Mouse (Mus musculus): ENCODE results near the gene Susd6.
"Not testable (repeated sequence)": the region's sequence is repeated elsewhere in the genome, so short reads cannot be mapped to it uniquely, and the experiment has no call there.

Susd6 gene

DNA sequence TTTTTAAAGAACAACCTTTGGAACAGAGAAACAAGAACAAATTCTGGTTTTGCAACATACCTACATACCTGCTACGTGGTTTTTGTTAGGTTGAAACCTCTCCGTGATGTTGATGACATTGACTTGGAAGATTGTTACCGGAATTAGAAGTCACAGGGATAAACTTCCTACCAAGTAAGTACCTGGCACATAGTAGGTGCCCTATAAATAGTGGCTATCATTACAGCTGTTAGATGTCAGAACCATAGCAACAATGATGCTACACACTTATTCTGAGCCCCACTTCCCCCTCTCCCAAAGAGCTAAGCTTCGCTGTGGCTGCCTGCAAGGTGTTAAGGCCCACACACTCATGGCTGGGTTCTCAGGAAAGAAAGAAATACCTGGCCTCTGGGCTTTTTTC lies 4.7 kb upstream of the Susd6 start:
- no peak for DNase-seq (ENCODE audit: low spot score)

GRCm38 (mm10) chr12:80786591-80786990 lies 3.7 kb upstream of the Susd6 start:
- no peak for DNase-seq (ENCODE audit: low spot score)

DNA sequence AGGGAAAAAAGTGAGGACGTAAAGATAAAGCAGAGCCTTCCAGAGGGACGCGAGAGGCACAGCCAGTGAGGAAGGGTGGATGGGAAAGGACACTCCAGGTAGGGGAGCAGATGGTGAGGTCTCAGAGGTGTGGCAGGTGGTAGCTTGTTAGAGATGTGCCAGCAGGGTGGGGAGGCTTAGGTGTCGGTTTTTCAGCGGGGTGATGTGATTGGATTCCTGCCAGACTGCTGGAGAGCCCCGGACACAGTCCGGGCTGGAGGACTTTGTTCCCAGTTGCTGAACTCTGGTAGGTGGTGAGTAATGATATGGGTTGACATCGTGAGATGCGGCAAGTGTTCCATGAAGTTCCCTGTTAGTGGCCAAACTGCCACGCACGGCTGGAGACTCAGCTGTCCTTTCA lies 2.7 kb upstream of the Susd6 start:
- DNase-seq (ENCODE audit: low spot score), result no peak

GRCm38 (mm10) chr12:80788188-80788587 lies 2.1 kb upstream of the Susd6 start:
- DNase-seq (ENCODE audit: low spot score), result no peak

- DNase-seq (ENCODE audit: low spot score), result not testable (repeated sequence)
Measured at GRCm38 (mm10) chr12:80789276-80789675, 1.0 kb upstream of the Susd6 start.

DNA sequence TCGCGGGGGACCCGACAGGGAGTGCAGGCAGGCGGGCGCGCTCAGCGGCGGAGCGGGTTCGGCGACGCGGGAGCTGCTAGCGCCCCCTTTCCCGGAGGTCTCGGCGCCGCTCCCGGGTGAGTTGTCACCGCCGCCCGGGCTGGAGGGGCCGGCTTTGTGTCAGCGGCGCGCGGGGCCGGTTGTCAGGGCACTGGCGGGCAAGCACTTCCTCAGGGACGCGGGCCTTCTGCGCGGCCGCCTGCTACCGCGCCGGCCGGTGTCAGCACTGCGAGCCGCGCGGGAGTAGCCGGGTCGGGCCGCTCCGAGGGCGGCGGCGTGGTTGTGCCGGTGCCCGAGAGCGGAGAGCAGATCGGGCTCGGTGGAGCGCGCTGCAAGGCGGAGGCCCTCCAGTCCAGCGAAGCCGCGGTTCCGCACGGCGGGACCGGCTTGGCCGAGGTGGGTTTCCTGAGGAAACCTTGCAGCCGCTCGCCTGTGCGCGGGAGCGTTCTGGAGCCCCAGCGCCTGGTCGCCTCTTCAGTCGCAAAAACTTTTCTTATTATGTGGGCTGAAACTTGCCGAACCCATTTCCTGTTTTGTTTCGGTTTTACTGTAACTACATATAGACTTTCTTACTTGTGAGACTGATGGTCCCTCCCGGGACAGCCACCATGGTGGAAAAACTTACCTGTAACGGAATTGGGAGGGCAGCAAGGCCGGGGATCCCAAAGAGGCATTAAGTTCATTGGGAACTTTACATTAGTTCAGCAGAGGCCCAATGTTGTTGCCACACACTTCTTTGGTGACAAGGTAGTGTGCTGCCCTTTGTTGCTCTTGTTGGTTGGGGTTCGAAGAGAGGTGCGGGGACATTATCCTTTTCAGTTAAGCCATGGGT lies 625 bp downstream of the Susd6 start:
- DNase-seq (ENCODE audit: low spot score), result peak; percentile 34

GRCm38 (mm10) chr12:80791571-80792444 lies 1.5 kb downstream of the Susd6 start:
- DNase-seq (ENCODE audit: low spot score), result peak; percentile 56

- no peak for DNase-seq (ENCODE audit: low spot score)
Measured at GRCm38 (mm10) chr12:80792867-80793266, 2.6 kb downstream of the Susd6 start.

- no peak for DNase-seq (ENCODE audit: low spot score)
Measured at GRCm38 (mm10) chr12:80793535-80793934, 3.2 kb downstream of the Susd6 start.

DNA sequence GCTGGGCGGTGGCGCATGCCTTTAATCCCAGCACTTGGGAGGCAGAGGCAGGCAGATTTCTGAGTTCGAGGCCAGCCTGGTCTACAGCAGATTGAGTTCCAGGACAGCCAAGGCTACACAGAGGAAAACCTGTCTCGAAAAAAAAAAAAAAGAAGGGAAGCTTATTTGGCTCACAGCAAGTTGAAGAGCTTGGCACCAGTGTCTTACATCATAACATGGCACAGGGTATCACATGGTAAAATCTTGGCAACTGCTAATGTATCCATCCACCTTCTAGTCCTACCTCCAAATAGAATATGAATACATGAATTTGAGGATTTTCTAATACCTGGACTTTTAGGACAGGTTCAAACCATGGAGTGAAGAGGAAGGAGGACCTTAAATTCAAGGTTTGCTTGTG lies 4.2 kb downstream of the Susd6 start:
- DNase-seq (ENCODE audit: low spot score), result no peak

GRCm38 (mm10) chr12:80794935-80795785 lies 4.8 kb downstream of the Susd6 start:
- DNase-seq (ENCODE audit: low spot score), result no peak

GRCm38 (mm10) chr12:80798271-80798670 lies 8.0 kb downstream of the Susd6 start:
- DNase-seq (ENCODE audit: low spot score), result peak; percentile 39

DNA sequence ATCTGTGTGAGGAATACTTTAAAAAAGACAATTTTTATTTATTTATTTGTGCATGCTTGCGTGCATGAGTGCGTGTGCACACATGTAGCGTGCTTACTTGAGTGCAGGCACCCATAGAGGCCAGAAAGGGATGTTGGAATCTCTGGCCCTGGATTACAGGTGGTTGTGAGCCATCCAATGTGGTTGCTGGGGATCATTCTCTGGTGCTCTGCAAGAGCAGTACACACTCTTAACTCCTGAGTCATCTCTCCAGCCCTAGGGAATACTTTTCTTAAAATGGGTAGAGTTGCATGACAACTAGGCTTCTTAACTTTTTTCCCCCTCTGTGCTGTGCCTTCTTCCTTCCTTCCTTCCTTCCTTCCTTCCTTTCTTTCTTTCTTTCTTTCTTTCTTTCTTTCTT lies 9.8 kb downstream of the Susd6 start:
- DNase-seq (ENCODE audit: low spot score), result no peak

- no peak for DNase-seq (ENCODE audit: low spot score)
Measured at GRCm38 (mm10) chr12:80801443-80801842, 11.1 kb downstream of the Susd6 start.

- DNase-seq (ENCODE audit: low spot score), result no peak
Measured at GRCm38 (mm10) chr12:80803924-80804323, 13.6 kb downstream of the Susd6 start.

- DNase-seq (ENCODE audit: low spot score), result no peak
Measured at GRCm38 (mm10) chr12:80804861-80805428, 14.6 kb downstream of the Susd6 start.

DNA sequence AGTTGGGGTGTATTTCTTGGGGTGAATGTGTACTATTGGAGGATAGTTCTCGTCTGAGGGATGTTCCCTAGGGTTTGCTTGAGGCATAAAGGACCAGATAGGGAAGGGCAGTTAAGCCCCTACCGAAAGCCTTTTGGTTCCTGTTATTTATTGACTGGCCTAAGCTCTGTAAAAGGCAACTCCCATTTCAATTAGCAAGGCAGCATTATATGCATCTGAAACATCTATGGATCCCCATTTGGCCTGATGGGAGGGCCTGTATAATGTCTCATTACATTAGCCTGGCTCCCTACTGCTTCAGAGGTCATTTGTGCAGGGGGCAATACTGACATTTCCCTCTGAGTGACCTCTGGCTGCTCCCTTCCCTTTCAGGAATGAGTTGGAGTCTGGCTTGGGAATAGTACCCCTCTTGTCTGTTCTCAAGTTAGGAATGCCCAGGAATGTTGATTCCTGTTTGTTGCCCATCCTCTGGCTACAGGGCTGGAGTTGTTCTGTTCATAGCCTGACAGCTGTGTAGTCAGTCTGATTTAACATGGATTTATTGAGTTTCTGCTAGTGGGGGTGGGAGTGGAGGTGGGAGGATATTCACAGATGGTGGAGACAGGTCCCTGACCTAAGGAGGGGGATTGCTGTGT lies 17.3 kb downstream of the Susd6 start:
- DNase-seq (ENCODE audit: low spot score), result peak; percentile 37

- DNase-seq (ENCODE audit: low spot score), result no peak
Measured at GRCm38 (mm10) chr12:80810005-80810404, 19.7 kb downstream of the Susd6 start.

DNA sequence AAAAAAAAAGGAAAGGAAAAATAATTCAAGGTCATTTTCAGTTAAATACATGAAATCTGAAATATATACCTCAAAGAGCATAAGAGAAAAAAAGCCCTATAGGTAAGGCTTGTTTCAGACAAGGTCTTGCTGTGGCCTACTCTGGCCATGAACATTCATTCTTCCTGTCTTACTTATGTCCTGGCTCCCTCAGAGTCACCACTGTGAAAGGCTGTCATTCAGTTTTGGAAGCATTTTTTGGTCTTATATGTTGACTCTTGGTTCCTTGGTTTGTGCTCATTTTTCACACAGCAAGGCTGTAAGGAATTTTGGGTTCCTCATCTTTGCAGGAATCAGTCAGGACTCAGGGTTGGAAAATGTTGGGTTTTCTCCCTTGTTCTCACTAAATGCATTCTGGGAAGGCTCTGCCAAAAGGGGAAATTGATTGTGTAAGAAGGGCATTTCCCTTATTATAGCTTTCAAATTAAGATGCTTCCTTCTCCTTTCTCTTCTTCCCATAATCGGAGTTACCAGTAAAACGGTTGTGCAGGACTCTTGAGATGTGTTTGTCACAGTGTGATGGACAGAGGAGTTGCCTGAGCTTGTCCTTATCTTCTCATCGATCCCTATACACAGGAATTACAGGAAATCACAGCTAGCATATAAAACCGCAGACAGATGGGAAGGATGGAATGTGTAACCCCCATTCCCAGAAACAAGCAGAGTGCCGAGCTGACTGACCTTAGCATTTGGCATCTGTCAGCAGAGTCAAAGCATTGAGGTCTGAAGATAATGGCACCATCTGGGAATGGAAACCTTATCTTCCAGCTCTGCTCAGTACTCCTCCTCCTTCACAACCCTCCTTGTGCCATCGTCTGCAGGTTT lies 21.6 kb downstream of the Susd6 start:
- DNase-seq (ENCODE audit: low spot score), result peak; percentile 22

DNA sequence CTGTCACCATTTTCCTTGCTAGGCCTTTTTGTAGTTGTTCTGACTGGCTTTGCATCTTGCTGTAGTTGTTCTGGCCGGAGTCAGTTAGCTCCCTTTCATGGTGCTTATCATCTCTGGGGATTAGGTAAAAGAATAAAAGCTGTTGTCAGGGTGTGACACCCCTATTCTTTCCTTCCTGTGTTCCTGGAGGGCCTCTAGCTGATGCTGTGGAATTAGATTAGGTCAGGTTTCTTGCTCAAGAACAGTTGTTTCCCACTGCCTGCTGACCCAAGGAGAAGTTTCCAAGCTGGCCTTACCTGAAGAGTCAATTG lies 22.2 kb downstream of the Susd6 start:
- no peak for DNase-seq (ENCODE audit: low spot score)

Data from retina, embryonic 14.5 days (tissue).